Mouse (Mus musculus) mammary gland, adult 2 months (tissue): ENCODE data around the gene Gm867. TPM values are rescaled to one million over a fixed set of nuclear protein-coding genes. Genes with fewer than 3 reads are reported as not detected.

ENCODE experiments used
- polyA plus RNA-seq: library from polyadenylated mRNA; depleted of rRNA; stranded (reverse); fragments of >200 nt; gene quantifications from 2 replicates; pipeline ENCODE4 v1.2.3, GENCODE M21; 2012; ENCODE audit warnings: low replicate concordance; rRNA removed

Gm867 gene
- polyA plus RNA-seq = 0.37 TPM in 1 of 2 replicates, not detected in the other

GRCm38 (mm10) chr10:75940520-75940919 lies at the start of gene Gm867:
TSS of gene Gm867 (minus strand) at chr10:75940672.

GRCm38 (mm10) chr10:75954381-75954811 lies 13.9 kb upstream of the Gm867 start, which contains the start of gene Gm5134:
TSS of gene Gm5134 (plus strand) at chr10:75954514.

DNA sequence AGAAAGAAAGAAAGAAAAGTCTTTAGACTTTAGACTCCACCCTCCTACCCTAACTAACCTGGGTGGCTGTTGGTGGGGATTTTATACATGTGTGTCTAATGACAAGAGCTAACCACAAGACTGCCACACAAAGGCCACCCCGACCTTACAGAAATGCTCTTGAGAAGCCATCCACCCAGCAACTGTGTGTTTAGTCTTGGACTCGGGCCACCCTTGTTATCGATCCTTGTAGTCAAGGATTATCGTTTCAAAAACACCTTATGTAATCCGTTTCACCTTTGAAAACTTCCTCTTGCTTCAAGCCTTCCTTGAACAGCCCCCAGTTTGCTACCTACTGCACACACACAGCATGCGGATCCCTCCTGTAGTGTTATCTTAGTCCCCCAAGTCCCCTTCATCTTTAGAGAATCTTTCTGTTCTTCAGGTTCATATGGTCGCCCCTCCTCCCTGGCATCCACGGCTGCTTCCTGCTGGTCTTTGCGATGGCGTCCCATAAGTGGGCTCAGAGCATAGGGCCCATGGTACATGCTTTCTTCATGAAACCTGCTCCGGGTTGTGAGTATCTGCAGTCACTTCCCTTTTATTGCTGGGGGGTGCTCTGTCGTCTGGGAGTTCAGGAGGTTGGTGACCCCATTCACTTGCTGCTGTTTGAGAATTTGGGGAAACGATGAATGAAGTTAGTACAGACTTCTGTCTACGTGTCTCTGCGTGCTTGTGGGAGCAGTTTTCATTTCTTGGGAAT lies 2.4 kb upstream of the Gm867 start, which contains the start of gene Vpreb3:
Gene Vpreb3 (plus strand): TSS at position 322 of the 742 bp plus-strand sequence.

DNA sequence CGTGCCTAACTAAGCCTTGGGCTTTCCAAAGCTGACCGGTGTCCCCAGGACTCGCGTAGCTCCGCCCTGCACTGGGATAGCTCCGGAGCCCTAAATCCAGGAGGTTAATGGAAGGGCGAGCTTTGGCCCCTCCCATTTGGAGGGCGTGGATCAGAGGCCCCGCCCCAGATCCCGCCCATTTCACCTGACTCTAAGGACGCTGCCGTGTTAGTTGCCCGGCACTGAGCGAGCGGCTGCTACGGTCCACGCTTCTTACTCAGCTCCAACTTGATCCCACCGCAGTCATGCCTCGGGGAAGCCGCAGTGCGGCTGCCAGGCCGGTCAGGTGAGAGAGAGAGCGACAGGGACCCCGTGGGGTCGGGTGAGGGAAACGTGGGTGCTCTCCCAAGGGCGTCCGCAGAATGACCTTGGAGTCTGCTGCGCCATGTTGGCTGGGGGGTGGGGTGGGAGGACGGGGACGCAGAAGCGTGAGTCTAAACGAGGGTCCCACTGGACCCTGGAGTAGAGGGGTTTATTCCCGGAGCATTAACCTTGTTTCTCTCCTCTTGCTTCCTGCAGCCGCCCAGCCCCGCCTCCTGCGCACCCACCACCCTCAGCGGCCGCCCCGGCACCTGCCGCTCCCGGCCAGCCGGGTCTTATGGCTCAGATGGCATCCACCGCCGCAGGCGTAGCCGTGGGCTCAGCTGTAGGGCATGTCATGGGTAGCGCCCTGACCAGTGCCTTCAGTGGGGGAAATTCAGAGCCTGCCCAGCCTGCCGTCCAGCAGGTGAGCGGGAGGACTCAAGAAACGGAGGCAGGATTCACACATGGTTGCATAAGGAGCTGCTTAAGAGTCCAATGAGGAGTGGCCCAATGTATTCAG lies 4.6 kb downstream of the Gm867 start, which contains the start of gene Mmp11:
Gene Mmp11 (minus strand): TSS at position 817 of the 862 bp plus-strand sequence.

DNA sequence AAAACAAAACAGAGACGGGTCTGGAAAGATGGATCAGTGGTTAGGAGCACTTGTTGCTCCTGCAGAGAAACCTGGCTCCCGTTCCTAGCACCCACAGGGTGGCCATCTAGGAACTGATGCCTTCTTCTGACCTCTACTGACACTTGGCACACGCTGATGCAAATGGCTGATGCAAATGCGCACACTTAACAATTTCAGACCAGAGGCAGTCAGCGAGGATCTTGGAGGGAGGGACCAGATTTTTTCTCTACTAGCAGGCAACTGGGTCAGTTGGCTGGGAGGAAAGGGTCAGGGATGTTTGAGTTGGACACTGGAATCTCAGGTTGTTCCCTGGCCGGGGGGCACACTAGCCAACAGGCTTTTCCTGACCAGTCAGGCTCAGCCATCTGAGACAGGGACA lies 7.6 kb downstream of the Gm867 start, which contains the start of gene Chchd10:
Gene Chchd10 (plus strand): TSS at position 240 of the 400 bp plus-strand sequence.

DNA sequence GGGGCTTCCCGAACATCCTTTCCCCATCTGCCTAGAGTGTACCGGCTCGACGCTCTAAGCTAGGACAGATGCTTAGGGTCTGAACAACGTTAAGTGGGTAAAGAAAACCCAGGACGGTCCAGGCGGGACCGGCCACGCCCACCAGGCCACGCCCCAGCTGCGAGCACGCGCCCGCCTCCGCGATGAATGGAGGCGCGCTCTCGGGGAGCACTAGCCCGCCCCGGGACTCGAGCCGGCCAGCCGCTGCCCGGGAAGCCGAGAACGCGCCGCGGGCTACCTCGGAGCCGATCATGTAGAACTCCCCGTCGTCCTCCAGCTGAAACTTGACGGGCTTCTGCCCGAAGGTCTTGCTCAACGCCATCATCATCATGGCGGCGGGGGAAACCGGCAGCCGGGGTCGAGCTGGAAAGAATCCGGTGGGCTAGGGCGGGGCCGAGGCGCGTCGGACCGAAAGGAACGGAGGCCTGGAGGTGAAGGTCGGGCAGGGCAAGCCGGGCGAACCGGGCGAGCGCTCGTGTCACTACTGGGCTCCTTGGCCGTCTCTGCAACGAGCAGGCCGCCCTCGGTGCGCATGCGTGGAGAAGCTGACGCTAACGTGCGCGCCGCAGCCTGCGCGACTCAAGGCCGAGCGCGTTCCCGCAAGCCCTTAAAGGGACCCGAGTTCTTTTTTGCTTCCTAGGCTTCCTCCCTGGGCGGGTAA lies 19.3 kb downstream of the Gm867 start, which contains the start of gene Smarcb1:
Gene Smarcb1 (minus strand): TSS at position 592 of the 700 bp plus-strand sequence.

GRCm38 (mm10) chr10:75893089-75893750 lies 47.3 kb downstream of the Gm867 start, which contains the start of gene Derl3:
TSS of gene Derl3 (plus strand) at chr10:75893413.

Other genes starting within 250 kb of the Gm867 start
- 44.9 and 71.1 TPM in 2 replicates for gene Cabin1, start 176.3 kb downstream of the Gm867 start, polyA plus RNA-seq
- 124 and 130 TPM in 2 replicates for gene Ddt, start 167.3 kb downstream of the Gm867 start, polyA plus RNA-seq
- 0.80 TPM in 1 of 2 replicates, not detected in the other for gene Gm20441, start 159.7 kb downstream of the Gm867 start, polyA plus RNA-seq
- gene Gstt3, start 159.3 kb downstream of the Gm867 start, polyA plus RNA-seq = 29.5 and 31.8 TPM in 2 replicates
- gene Gstt1, start 142.1 kb downstream of the Gm867 start, polyA plus RNA-seq = 102 and 142 TPM in 2 replicates
- gene Gstt4, start 118.1 kb downstream of the Gm867 start, polyA plus RNA-seq = 0.13 TPM in 1 of 2 replicates, not detected in the other
- gene Gstt2, start 103.2 kb downstream of the Gm867 start, polyA plus RNA-seq = 154 and 183 TPM in 2 replicates
- gene Mif, start 80.4 kb downstream of the Gm867 start, polyA plus RNA-seq = 840 and 1,446 TPM in 2 replicates
- 3.8 and 13.0 TPM in 2 replicates for gene Derl3, start 47.3 kb downstream of the Gm867 start, polyA plus RNA-seq
- 38.7 and 48.1 TPM in 2 replicates for gene Smarcb1, start 19.1 kb downstream of the Gm867 start, polyA plus RNA-seq
- 802 and 1,034 TPM in 2 replicates for gene Chchd10, start 7.5 kb downstream of the Gm867 start, polyA plus RNA-seq
- gene Mmp11, start 4.2 kb downstream of the Gm867 start, polyA plus RNA-seq = 32.1 and 37.9 TPM in 2 replicates
- gene Vpreb3, start 2.4 kb upstream of the Gm867 start, polyA plus RNA-seq = 42.7 and 65.7 TPM in 2 replicates
- gene Gm5134, start 13.8 kb upstream of the Gm867 start, polyA plus RNA-seq = 0.27 and 0.53 TPM in 2 replicates
- gene Zfp280b, start 92.0 kb upstream of the Gm867 start, polyA plus RNA-seq = 5.6 and 6.7 TPM in 2 replicates
- gene Slc5a4b, start 170.3 kb upstream of the Gm867 start, polyA plus RNA-seq = not detected in 2 replicates
- gene Slc5a4a, start 206.8 kb upstream of the Gm867 start, polyA plus RNA-seq = not detected in 2 replicates